Mouse (Mus musculus): ENCODE measurements around the gene Cflar.

DNA sequence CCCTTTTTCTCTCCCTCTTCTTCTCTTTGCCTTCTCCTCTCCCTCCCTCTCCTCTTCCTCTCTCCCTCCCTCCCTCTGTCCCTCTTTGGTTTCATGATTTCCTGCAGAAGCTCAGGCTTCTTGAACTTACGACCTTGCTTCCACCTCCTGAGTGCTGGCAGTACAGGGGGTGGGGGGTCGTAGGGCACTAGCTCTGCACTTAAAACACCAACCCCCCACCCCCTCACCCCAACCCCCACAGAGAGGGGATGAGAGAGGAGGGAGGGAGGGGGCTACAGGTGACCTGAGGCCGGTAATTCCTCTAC, 84.7 kb downstream of the Cflar start:
- TF ChIP-seq GATA1 (IDR thresholded peaks at IDR 0.05; ENCODE audit: borderline replicate concordance, low read length) (no peak), FLI1 (IDR thresholded peaks at IDR 0.05; ENCODE audit: low read length) (no peak)

All from megakaryocyte, embryonic 14.5 days (primary cell).